Mouse (Mus musculus) myocyte (in vitro differentiated cells): ENCODE measurements at regions not wholly inside any gene's neighbourhood (a gene's known extent, or its start where the extent isn't known, plus 50 kb on each side); places are given as distances from the start of the nearest gene placed in this dataset.

ENCODE experiments used
- MAX ChIP-seq: IDR thresholded peaks from one replicate; pipeline ENCODE4 v1.6.1; 2011; ENCODE audit warnings: low read depth, mild to moderate bottlenecking, control low read depth
- POLR2A ChIP-seq: IDR thresholded peaks from one replicate; pipeline ENCODE4 v1.6.1; 2011; ENCODE audit warnings: low read depth, mild to moderate bottlenecking, control low read depth, moderate library complexity; ENCODE audit not compliant: insufficient read length
- TCF12 ChIP-seq: IDR thresholded peaks from one replicate; pipeline ENCODE4 v1.6.1; 2011; ENCODE audit warnings: mild to moderate bottlenecking, control low read depth; ENCODE audit not compliant: poor library complexity, insufficient read depth, severe bottlenecking
- USF1 ChIP-seq: IDR thresholded peaks from one replicate; pipeline ENCODE4 v1.6.1; 2011; ENCODE audit warnings: low read depth, mild to moderate bottlenecking, control low read depth, moderate library complexity

- no peak for TF ChIP-seq USF1
- no peak for TF ChIP-seq TCF12
- TF ChIP-seq POLR2A, result no peak
- TF ChIP-seq MAX, result no peak
Measured at GRCm38 (mm10) chr10:66924418-66924817, 171.5 kb upstream of the Jmjd1c start.
